Mouse (Mus musculus) lung, postnatal 14 days (tissue): ENCODE results near the gene Add3.

ENCODE experiments used
- DNase-seq: peaks from one replicate; pipeline ENCODE4 v3.0.0; 2021

Gene Add3

DNA sequence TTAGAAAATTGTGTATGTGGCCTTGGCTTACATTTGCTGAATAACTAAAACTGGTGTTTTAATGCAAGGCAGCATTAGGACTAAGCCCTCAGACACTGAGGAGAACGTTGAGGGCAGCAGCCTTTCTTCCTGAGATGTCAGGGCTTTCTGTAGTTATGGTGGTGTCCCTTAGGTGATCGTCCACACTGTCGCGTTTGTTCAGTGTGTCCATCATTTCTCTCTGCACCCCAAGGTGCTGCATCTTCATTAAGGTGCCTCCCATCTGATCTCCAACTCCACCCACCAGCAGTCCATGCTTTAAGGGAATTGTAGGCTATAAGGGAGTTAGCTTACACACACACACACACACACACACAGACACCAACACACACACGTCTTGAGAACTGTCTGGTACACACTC, 28.3 kb downstream of the Add3 start:
- no peak for DNase-seq

DNA sequence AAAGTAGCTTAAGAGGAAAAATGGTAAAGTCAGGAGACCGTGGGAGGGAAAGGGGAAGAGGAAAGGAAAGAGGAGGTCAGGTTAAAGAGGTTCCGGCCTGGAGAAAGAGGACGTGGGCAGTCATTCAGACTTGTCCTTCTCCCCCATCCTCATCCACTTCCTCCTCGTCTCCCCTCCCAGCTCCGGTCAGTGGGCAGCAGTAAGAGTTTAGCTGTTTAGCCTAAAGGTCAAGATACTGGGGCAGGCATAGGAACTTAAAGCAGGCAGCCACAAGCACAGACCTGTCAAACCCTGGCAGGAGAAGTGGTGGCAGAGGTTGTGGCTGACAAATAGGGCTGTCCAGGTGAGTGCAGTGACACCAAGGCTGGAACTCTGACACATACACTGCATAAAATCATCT, 30.4 kb downstream of the Add3 start:
- DNase-seq, result no peak

DNA sequence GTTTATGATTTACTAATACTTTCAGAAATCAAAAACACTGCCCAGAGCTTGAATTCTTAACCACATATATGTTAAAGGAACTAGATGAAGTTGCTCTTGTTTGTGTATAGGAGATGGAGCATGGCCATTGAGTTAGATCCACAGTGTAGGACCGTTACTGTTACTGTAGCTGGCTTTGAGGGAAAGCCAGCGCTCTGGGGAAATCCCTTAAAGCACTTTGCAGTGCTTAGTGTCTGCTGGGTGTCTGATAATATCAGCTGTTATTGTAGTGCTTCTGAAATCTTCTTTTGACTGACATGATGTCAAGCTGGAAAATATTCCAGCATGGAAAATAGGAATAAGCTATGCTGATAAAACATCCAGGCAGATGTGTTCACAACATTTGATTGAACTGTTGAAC, 33.8 kb downstream of the Add3 start:
- no peak for DNase-seq

DNA sequence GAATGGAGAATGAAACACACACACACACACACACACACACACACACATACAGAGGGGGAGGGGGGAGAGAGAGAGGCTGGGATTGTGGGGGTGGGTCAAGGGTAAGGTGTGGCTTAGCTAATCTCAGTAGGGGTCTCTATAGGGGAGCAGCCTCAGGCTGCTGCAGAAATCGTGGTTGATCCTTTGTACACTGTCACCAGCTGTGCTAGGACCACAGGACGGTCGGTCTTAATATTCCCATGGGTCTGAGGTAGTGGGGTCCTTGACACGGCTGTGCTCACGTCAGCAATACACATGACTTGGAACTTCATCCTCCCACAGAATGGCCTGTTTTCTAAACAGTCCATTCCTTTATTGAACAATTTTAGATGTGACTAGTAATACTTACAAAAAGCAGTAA, 35.3 kb downstream of the Add3 start:
- DNase-seq, result no peak

DNA sequence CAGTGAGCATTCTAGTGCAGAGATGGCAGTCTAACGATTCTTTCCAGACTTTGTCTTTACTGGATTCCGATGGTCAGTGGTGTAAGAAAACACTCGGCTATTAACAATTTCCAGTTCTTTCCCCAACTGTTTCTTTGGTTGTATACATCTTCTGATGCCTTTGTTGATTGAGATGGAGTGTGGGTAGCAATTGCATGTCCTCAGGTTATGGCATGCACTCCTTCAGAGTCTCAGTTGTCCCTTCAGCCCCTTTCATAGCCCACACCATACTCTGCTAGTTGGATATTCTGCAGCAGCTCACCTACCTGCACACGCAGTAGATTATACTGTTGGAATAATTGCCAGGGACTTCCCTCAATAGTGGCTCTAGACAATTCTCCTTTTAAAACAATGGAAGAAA, 36.3 kb downstream of the Add3 start:
- DNase-seq, result no peak

DNA sequence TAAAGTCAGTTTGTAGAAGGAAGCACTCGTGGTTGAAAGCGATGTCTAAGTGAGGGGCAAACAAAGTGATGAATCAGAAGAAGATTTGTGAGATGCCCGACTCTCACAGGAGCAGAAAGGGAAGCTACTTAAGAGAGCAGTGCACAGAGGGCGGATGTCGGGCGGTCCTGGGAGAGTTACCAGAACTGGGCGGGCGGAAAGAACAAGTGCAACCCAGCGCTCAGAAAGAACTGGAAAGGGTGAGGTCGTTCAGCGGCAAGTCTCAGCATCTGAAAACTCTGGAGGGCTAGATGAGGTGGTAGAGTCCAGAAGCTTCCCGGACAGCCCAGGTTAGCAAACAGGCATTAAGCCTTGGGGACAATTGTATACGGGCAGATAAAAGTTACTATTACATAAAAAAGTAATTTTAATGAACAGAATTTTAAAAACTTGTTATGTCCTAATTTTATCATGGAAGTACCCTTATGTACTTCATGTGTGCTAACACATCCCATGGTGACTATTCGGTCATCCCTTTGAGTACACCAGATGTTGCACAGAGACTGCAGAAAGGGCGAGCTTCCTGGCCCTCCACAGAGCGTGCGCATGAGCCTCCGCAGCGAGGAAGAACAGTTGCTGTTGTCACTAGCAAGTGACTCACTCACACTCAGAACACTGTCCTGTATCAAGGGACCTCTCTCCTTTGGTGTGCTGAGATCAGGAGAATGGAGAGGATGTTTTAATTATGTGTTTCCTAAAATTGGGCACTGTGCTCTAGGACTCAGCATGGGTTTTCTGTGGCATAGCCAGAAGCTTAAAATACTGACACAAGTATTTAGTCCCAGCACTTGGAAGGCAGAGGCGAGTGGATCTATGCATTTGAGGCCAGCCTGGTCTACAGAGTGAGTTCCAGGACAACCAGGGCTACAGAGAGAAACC, 38.6 kb downstream of the Add3 start:
- no peak for DNase-seq

DNA sequence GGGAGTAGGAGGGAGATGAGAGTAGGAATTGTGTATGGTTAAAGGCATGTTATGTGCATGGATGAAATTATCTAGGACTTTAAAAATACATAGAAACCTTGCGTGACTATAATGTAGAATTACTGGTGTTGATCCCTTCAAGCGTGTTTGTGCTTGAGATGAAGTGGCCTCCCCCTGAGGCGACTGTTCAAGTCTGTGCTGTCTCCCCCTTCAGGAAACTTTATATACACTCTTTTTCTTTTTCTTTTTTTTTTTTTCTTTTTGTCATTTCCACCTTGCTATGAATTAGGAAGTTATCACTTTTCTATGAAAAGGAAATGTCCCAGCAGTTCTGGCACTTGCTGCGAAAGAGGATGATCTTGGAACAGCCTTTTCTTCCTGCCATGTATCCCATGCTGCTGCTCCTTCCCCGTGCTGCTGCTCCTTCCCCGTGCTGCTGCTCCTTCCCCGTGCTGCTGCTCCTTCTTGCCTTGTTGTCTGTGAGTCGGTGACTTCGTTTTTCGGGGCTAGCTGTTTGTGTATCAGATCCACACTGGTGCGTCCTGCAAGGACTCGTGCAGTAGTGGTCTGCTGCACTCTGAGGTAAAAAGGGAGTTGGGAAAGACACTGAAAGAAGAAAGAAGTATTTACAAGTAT, 40.0 kb downstream of the Add3 start:
- no peak for DNase-seq

DNA sequence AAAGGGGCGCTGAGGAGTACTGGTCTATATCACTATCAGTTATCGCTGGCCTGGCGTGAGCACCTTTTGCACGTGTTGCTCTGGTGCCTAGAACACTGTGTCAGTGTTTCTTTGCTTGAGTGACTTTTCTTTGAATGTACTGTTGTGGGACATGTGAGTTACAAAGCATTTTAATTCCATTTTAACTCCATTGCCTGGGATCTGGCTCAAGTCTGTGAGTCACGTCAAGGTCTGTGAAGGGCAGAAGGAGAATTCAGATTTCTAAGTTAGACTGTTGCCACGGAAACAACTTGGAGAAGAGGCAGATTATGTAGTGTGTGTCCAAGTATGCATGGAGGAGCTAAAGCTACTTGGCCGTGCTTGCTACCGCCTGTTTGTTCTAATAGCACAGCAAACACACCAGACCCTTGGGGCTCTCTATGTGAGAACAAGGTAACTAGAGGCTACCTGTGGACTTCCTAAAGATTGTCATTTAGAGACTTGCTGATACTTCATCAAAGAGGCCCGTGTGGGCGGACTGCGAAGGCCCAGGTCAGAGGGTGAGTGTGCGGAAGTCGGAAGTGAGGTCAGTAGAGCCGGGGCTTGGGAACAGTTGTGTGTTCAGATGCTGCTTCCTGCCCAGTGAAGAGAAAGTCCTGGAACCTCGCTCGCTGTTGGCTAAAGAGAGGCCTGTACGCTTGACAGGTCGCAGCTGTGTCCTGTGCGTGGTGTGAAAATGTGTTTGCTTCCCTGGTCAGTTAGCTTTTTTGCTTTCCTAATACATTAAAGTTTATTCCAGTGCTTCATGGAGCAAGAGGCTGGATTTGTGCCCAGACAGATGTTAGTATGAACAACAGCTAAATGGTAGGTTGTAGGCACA, 41.0 kb downstream of the Add3 start:
- DNase-seq, result peak; percentile 67

DNA sequence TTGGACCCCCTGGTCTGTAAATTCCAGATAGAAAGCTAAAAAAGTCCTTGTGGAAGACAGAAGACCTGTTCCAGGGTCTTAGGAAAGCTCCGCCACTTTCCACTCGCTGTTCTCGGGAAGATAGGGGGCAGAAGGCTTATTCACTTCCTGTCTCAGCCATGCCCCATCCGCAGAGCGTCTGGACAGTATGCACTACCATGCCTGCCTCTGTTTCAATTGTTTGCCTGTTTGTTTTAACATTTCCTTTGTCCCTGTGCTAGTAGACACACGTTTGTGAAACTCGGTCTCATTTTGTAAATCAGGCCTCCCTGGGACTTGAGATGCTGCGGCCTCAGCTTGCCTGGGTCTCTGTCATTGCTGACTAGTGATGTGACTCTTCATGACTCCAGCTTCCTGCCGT, 43.4 kb downstream of the Add3 start:
- peak; percentile 43 for DNase-seq

DNA sequence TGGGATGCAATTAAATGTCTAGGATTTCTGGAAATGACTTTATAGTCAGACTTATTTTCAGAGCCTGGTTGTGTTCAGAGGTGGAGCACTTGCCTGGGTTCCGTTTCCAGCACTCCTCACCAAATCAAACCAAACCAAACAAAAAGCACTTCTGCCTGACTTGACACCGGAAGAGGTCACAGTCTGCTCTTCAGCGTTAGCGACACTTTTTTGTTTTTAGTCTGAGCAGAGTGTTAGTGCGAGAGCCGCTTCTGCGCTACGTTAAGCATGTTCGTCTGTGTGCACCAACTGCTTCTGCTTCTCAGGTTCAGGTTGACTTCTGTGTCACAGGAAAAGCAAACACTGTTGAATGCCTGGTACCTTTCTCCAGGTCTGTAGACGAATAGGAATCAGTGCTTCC, 44.0 kb downstream of the Add3 start:
- DNase-seq, result no peak

DNA sequence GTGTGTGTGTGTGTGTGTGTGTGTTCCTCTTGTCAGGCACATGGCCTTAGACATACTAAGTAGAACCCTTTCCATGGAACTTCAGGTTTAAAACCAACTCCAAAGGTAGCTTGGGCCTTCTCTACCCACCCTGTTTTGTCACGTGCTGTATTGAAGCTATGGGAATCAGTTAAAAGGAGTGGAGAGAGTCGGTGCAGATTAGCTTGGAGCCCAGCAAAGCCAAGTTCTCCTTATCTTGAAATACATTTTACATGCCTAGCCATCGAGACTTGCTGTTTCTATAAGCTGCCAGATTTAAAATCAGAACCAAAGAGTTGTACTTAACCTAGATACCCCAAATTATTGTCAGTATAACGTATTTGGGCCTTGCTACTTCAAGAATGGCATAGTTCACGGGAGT, 44.7 kb downstream of the Add3 start:
- no peak for DNase-seq

DNA sequence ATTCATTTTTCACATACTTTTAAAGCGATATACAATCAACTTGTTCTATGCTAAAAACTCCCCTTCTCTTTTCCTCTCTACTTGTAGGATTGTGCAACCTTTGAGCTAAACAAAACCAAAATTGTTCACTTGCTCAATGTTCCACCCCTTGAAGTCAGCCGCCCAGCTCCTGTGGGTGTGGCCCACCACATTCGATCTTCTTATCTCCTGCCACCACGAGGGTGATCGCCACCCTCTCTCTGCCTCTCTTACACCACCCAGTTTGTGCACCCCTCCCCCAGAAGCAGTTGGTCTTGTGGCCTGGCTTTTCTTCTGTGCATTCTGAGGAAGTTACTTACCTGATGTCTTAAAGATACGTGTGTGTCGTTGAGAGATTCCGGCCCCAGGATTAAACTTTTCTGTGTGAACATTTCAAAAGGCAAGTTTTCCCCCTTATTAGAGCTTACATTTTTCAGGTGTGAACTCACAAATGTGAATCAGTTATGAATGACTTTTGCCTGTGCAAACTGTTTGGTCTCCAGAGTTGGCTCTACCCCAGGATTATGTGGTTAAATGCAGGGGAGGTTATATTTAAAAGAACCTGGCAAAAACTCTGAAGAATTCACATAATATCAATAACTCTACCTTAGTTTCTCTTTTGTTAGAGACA, 45.4 kb downstream of the Add3 start:
- peak; percentile 58 for DNase-seq

DNA sequence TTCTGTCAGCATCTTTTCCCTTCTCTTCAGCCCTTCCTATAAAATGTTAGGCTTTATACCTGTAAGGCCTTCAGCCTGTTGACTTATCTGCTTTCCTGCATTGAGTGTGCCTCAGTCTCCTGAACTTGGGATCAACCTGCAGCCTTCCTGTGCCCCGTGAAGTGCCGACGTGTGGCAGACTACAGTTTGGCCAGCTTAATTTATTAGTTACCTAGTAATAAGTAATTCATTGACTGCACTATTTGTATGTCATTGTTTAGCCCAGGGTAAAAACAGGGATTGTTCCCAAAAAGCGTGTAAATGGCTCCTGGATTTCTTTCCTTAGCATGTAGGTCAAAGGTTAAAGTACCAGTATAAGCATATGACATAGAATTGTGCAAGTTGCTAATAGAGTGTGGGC, 46.2 kb downstream of the Add3 start:
- no peak for DNase-seq

DNA sequence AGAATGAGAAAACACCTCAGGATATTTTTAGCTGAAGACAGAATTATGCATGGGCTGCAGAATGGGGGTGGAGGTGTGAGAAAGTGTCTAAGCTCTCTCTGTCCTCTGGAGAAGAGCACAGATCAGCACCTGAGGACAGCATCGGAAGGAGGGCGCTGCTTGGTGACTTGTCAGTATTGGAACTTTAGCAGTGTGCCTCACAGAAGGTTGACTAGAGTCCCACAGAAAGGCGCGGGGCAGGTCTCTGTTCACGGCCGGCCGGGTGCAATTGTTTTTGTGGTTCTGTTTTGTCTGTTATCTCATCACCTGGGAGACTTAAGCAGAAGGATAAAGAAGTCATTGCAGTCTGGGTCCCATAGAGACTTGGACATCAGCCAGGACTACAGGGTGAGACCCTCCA, 47.3 kb downstream of the Add3 start:
- no peak for DNase-seq

DNA sequence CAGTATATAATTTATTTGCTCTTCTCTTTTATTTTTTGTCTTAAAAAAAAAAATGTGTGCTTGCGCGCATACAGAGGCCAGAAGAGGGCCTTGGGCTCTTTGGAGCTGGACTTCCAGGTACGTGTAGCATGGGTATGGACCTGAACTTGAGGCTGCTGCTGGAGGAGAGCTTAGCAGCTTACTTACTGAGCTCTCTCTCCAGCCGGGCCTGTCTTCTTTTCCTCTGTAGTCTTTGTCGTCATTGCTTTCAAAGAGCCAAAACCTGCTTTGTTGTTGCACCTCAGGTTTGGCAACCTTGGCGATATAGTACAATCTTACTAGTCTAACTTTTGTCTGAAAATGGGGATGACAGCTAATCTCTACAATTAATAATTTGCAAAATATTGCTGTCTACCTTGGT, 47.9 kb downstream of the Add3 start:
- no peak for DNase-seq

DNA sequence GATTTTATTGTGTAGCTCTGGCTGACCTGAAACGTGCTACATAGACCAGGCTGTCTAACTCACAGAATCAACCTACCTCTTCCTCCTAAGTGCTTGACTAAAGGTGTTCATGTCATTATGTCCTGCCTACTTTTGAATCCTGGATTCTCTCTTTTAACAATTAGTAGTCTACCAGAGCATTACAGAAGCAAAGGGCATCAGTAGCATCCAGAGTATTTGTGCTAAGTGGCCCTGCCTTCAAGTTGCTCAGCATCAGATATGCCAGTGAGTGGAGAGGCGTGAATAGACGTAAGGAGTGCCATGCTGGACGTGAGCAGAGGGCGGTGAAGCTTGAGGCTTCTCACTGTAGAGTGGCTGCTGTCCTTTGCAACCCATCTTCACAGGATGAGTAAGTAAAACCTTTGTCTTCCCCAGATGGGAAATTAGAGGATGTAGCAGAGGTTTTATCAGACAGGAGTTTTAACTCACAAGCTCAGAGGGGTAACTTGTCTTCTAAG, 48.5 kb downstream of the Add3 start:
- DNase-seq, result no peak

DNA sequence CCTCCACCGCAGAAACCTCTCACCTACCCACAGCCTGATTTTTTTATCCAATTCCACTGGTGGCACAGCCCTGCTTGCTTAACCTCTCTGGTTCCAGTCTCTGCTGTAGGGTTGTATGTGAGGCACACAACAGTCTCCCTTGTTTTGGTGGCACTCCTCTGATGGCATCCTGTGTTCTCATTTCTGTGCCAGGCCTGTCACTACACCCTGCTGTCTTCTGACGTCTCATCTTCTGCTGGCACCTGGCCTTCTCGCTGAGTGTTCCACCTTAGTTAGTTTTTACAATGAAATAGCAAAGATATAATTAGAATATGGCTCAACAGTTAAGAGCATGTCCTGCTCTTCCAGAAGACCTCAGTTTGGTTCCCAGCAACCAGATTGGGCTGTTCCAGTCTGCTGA, 49.5 kb downstream of the Add3 start:
- DNase-seq, result no peak

DNA sequence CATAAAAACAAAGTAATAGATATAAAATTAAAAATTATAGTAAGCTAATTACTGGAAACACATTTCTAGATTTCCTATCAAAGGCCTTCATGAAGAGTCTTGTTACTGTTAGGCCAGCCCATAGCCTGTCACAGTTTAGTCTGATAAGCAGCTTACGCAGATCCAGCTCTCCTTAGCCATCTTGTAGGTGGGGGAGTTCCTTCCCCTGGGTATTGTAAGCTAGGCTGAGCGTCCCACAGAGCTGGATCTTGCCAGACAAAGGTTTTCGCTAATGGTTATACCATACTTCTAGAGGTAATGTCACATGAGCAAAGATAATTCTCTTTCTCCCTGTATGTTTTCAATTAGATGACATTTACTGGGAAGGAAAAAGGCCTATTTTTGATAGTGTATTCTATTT, 50.0 kb downstream of the Add3 start:
- no peak for DNase-seq

DNA sequence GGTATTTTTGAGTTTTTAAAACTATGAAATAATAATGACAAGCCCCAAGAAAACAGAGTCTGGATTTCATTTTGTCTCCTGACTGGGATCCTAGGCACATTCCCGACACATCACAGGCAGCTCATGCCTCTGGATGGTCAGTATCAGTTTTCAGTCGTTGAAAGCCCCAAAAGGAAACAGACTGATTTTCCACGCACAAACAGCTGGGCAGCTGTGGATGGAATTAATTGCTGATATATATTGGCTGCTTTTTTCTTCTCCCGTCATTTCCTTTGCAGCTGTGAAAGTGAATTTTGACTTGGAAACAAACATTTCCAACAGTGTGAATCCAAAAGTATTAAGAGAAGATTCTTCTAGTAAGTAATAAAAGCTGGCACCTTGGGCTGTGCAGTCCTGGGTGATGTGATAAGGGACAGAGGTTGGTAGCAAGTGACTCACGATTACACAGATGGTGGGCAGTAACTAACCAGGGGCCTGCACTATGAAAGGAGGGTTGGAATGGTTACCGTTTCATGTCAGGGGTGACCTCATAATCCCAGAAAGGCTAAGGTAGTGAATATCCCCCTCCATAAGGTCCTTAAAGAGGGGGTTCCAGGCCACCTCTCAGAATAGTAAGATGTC, 51.7 kb downstream of the Add3 start:
- DNase-seq, result no peak

DNA sequence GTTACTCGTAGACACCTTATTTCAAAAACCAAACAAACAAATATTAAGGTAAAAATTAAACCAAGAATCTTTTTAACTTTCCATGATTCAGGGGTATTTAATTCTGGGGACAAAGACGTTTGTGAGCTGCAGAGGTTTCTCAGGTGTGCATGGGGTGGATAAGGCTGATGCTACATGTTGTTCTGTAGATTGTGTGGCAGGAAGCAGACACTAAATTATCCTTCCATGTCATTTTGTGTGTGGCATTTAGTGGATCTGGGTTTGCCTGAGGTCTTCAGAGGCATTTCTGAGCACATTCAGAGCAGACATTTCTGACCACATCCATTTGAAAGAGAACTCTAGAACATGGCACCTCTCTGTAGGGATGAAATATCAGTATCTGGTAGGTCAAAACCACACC, 52.9 kb downstream of the Add3 start:
- no peak for DNase-seq

DNA sequence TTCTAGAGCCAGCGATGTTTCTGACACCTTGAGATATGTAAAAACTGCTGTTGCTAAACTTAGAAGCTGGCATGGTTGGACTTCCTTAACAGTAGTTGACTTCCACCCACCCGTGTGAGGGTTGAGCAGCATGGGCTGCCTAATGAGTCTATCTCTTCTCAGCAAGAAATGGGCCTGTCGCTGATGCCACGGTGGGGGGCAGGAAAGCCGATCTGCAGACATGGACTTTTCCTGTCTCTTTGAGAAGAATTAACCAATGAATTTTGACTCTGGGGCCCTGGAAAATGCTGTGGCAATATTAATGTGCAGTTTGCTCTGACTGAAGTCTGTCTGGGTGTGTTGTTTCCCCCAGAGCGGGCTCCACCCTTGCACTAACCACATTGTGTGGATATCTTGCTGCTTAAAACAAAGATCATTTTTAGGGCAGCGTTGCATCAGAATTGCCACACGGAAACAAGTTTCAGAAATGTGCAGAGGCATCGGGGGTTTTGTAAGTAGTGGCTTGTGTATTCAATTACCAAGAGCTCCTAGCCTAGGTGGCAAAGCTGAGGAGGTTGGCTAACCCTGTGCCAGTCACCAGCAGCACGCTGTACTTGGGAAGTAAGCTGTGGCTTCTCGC, 53.8 kb downstream of the Add3 start:
- peak; percentile 54 for DNase-seq
